Mouse (Mus musculus) bone marrow, adult 2 months (tissue): Measurements from ENCODE around the gene Frmd7.

Experiments used
- CTCF ChIP-seq: fragments of 200-500 bp; IDR thresholded peaks from 2 replicates; pipeline ENCODE4 v1.5.1; 2011; ENCODE audit warnings: low read length, control low read depth; ENCODE audit not compliant: control insufficient read depth, insufficient read depth
- POLR2A ChIP-seq: fragments of 200-500 bp; IDR thresholded peaks from 2 replicates; pipeline ENCODE4 v1.6.1; 2011; ENCODE audit warnings: low read depth, mild to moderate bottlenecking, control low read depth, low read length, borderline replicate concordance; ENCODE audit not compliant: control insufficient read depth

DNA sequence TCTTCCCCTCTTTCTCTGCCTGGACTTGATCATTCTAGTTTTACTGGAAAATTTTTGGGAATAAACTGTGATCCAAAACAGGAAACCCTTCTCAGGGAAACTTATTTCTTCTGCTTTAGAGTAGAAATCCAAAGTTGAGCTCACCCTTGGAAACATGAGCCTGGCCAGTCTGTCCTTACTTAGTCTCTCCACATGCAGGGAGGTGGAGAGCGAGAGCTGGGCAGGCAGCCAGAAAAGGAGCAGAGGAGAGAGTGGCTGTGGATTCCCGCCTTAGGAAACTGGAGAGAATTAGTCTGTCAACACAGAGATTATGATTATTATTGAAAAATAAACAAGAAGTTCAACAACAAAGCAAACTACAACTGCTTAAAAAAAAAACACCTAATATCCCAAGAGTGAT is 6.1 kb upstream of the Frmd7 start:
- no peak for TF ChIP-seq POLR2A
- no peak for TF ChIP-seq CTCF
